Mouse (Mus musculus): Measurements from ENCODE around the gene Amigo1.

The Amigo1 gene

DNA sequence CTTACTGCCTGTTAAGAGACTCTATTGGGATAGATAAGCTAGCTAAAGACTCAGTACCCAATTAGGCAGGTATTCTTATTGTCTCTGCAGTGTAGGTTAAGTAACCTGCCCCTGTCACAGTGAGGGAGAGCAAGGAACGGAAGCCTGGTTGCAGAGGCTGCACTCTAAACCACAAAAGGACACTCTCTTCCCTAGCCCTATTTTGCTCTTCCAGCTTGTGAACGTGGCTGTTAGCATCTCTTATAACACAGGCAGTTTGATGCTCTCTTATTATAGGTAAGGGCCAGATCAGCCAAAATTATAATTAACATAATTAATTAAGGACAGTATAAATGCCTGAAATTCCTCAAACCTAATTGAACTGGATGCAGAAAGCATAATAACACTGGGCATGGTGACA lies 5.6 kb upstream of the Amigo1 start:
- no peak for DNase-seq (ENCODE audit: low read depth)

DNA sequence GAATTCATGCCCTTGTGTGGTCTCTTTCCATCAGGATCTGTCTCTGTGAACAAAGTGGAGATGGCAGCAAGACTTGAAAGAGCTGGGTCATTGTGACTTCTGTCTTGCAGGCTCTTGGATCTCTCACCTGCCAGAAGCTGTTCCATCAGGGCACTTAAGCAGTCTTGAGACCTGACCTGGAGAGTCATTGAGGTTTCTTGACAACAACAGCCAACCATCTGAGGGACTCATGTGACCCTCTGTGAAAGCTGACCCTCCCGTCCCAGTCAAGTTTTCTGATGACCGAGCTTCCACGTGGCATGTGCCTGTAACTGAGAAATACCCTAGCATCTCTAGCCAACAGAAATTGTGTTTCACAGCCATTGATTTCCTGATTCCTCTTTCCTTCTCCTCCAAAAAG lies 1.4 kb upstream of the Amigo1 start:
- DNase-seq (ENCODE audit: low read depth), result no peak

DNA sequence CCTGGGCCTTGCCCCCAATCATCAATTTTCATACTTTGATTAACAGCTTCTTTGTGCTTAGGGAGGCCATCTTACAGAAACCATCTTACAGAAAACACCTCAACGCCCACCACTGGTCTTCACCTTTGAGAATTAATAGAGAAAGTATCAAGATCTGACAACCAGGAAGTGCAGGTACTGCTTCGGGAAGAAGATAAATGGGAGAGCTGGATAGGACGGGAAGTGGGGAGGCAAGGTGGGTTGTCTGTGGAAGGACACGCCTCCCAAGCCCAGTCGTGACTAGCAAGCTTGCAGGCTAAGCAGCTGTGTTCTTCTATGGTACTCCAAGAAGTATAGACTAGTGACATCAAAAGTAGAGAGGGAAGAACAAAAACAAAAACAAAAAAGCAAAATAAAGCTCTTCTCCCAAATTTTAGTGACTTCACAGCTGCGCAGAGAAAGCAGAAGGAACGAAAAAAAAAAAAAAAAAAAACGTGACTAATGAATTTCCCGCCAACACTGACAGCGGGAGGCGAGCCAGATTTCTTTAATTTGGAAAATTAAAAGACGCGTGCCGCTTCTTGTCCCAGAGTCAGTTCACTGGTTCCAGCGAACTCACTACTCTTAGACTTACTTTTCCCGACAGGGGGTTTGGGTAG lies 556 bp upstream of the Amigo1 start:
- DNase-seq (ENCODE audit: low read depth), result peak; percentile 23

DNA sequence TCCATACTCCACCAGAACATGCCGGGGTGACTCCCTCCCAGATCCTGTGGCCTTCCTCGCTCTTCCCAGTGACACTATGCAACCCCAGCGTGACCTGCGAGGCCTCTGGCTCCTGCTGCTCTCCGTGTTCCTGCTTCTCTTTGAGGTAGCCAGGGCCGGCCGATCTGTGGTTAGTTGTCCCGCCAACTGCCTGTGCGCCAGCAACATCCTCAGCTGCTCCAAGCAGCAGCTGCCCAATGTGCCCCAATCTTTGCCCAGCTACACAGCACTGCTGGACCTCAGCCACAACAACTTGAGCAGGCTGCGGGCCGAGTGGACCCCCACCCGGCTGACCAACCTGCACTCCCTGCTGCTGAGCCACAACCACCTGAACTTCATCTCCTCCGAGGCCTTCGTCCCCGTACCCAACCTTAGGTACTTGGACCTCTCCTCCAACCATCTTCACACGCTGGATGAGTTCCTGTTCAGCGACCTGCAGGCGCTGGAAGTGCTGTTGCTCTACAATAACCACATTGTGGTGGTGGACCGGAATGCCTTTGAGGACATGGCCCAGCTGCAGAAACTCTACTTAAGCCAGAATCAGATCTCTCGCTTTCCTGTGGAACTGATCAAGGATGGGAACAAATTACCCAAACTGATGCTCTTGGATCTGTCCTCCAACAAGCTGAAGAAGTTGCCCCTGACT lies 1.1 kb downstream of the Amigo1 start:
- no peak for DNase-seq (ENCODE audit: low read depth)

DNA sequence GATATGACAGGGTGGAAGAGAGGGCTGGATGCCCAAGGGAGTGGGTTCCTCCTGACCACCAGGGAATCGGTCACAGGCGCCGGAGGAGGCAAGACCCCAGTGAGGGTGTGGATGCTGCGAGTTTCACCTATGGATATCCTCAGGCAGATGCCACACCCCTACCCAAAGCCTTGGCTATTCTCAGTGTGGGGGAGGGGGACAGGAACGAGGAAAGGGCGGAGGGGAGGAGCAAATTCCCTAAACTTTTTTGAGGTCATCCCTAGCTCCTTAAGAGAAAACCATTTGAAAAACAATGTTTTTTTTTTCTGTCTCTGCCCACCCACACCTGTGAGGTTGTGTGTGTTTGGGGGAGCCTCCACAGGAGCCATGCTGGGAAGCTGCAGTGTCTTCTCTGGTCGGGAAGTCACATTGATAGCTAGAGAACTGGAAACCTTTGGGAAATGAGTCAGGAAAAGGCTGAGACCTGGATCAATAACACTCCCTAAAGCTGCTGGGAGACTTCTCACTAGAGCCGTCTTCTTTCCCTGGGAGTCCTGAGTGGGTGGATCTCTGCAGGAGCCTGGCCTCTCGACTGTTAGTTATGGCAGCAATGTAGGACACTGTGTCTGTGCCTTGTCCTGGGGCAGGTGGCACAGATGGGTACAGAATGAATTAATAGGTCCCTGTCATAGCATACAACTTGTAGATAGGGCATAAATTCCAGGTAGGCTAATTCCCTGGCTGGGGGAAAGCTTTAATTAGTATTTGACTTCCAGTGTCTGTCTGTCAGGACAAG lies 2.8 kb downstream of the Amigo1 start:
- no peak for DNase-seq (ENCODE audit: low read depth)

DNA sequence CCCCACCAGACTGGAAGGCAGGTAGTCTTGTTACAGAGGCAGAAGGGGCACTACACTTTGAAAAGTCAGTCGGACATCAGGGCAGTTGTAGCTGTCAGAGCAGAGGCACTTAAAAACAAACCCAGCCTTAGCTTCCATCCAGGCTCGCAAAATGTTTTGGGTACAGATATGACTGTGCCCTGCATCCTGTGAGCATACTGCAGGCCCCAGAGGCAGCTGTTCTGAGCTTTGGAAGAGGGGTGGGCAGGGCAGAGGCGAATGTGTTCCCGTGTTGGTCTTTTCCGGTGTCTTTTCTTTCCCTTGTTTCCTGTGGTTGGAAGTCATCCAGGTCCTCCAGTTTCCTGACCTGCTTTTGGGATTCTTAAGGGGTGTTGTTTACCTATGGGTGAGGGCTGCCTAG lies 3.8 kb downstream of the Amigo1 start:
- no peak for DNase-seq (ENCODE audit: low read depth)

DNA sequence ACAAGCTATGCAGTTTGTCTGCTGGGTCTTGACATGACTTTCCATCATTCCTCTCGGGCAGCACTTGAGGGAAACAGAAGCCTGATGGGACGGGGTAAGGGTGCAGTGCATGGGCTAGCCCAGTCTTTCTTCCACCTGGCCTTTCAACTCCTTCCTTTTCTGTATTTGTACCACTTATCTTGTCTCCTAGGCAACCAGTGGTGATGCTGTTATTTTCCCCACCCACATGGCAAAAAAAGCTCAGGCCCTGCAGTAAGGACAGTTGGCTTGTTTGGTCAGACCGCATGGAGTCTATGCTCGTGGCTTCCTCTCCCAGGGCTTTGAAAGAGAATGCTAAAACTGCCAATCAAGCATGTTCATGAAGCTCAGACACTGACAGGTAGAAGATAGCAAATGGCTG lies 7.6 kb downstream of the Amigo1 start:
- no peak for DNase-seq (ENCODE audit: low read depth)

DNA sequence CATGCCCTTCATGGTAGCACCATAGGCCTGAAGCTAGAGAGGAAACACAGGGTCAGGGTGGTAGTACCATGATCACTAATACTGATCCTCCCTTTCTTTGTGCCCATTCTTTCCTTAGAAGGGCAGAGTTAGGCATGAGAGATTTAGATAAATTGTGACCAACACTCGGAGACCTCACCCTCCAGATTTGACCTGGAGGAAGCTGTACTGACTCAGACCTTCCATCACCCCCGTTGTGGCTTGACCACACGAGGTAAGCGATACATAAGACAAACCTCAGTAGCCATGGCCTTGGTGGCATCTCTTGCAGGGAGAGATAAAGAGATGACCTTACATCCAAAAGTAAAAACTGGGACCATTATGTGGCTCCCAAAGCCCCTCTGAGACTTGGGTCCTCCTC lies 9.2 kb downstream of the Amigo1 start:
- DNase-seq (ENCODE audit: low read depth), result no peak

DNA sequence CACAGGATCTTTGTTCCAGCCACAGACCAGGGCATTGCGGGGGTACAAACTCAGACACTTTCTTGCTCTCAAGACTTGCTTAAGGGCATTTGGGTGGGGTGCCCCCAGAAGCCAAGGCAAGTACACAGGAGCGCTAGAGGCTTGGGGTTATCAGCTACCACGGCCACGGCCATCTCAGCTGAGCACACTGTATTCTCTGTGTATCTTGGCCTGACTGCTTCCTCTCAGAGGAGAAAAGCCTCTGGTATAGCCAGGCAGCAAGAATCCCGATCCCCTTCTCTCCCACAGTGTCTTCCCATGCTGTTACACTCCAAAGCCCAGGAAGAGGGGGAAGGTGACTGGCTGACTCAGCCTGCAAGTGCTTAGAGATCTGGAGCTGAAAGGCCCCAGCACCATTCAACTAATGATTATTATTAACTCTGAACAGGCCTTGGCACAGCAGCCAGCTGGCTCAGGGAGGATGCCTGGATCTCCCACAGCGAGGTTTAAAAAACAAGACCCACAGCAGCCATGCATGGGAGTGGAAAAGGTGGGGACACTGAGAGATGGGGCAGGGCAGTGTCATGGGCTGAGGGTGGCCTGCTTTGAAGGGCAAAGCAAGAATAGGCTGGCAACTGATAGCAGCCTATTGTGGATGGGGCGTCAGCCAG lies 9.9 kb downstream of the Amigo1 start:
- DNase-seq (ENCODE audit: low read depth), result no peak

DNA sequence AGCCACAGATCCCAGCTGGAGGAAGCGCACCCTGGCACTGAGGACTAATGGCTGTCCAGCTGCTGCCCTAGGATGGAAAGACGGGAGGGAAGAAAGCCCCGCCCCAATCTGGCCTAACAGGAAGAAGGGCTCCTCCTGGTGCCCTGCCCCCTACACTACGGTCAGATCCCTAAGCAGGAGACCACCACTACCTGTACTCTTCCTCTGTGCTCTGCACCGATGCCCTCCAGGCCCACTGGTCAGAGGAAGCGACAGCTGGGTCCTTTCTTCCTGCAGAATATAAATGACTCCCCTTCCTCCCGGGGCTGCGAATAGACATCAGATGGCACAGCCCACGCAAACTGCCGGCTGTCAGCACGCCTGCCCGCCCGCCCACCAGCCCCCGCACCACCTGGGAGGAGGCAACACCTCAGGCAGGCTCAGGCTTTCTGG lies 10.9 kb downstream of the Amigo1 start:
- no peak for DNase-seq (ENCODE audit: low read depth)

DNA sequence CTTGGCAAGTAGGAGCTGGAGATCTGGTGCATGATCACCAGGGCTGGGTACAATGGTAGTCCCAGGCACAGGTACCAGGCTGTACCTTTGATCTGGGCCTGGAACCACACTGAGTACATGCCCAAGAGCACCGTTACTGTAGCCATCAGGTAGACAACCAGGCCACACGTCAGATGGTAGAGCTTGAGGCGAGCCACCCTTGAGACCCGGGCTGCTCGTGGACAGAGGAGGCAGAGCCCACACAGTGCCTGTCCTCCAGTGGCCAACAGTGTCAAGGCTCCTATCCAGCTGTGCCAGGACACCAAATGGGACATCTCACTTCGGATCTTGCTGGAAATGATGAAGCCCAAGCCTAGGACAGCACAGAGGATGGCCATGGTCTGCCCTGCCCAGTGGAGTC lies 13.1 kb downstream of the Amigo1 start:
- no peak for DNase-seq (ENCODE audit: low read depth)

DNA sequence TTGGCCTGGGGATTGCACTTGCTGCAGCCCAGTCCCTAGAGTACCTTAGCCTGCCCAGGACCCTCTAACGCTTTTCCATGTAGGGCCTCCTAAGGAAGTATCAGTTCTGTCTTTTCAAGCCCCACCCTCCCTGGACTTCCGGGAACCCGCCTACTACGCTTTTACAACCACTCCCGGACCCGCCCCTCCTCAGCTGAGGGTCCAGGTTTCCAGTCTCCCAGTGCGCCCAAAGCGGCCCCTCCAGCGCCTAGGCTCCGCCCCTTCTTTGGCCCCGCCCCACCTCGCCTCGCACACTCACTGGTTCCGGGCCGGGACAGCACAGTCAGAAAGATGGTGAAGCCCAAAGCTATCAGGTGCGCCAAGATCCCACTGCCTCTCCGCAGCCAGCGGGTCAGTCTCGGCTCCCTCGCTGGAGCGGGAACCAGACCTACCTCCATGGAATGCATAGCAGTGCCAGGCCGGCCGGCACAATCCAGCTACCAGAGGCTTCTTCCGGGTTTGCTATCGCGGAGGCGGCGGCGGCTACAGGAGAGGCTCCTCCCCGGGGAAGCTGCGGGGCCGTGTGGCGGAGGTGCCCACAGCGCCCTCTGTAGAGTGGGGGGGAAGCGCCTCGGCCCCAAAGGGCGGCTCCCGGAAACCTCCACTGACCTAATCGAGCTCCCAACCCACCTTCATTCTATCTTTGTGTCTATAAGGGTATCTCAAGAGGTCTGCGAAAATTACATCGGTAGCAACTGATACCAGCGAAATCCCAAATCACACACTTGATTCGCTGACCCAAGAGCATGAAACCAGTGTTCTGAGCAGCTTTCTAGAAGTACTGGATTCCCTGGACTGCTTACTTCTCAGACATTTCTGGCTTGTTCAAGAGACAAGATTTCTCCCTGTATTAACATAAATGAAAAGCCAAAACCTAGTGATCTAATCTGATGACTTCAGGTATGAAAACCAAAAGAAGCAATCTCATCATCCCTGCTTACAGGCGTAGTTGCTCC lies 14.5 kb downstream of the Amigo1 start, which contains the start of gene Cyb561d1:
Cyb561d1 (minus strand) TSS at position 884 of the 995 bp plus-strand sequence.
- DNase-seq (ENCODE audit: low read depth), result peak; percentile 93

DNA sequence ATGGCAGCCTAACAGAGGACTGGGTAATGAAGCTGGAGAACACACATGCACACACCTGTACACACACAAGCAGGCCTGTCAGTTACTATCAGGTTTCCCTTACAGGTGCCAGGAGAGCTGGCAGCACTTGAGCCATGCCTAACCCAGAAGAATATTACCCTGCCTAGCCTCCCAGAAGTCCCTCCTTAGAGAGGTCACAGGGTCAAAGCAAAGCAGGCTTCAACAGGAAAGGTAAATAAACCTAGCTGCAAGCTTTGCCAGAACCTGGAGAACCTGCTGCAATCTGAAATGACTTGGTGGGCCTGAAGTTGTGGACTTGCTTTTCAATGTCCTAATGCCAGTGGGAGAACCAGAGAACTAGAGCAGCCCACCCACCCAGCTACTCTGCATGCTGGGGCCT lies 16.4 kb downstream of the Amigo1 start:
- no peak for DNase-seq (ENCODE audit: low read depth)

DNA sequence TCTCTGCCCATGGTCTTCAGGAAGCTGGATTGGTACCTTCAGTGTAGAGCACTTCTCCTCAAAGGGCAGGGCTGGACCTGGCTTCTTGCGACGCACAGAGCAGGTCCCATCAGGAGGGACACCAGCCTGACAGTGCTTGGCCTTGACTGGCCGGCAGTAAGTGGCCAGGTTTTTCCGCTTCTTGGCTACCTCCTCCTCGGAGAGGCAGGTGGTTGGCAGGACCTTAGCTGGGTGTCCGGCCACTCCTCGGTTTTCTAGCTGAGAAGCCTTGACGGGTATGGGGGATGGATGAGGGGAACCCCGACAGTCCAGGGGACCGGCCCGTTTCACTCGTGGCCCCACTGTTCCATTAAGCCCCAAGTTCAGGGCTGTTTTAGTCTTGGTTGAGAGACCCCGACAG lies 17.1 kb downstream of the Amigo1 start:
- DNase-seq (ENCODE audit: low read depth), result no peak

DNA sequence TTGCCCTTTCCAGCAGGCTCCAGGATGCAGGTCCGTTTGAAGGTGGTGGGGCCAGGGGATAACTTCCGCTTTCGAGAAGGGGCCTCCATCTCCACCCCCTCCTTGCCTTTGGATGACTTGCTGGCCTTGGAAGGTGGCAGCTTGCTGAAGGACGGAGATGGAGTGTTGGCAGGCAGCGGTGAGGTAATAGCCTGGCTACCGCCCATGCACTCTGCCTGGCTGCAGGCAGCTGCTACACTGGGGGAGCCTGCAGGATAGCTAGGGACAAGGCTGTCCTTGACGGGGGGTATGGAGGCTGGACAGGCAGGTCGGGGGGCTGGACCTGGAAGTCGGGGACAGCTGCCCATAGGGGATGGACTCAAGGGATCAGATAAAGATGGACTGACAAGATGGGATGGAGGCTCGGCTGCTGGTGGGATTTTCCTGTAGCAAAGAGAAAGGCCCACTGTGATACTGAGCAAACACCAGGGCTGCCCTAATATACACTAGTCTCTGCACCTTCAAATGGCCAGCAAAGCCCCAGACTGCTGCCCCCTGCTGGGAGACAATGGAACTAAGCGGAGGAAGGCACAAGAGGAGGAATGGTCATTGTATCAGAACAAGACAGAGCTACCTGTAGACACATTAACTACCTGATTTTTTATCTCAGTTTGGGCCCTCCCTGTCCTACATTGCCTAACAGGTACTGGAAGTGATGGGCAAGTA lies 17.6 kb downstream of the Amigo1 start:
- DNase-seq (ENCODE audit: low read depth), result peak; percentile 84

DNA sequence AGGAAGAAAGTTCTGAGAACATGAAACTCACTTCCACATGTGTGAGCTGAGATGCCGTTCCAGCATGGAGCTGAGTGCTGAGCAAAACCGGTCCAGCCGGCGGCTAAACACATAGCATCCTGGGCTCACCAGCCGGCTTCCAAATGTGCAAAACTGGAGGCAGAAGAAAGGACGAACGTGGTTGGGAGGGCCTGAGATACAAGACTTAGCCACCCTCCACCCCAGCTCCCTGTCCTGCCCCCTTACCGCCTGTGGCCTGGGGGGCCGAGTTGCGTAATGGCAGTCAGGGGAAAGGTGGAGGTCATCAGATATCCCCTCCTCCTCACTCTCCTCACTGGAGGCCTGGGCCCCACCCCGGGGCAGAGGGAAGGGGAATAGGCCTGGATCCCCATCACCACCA lies 18.3 kb downstream of the Amigo1 start:
- DNase-seq (ENCODE audit: low read depth), result no peak

DNA sequence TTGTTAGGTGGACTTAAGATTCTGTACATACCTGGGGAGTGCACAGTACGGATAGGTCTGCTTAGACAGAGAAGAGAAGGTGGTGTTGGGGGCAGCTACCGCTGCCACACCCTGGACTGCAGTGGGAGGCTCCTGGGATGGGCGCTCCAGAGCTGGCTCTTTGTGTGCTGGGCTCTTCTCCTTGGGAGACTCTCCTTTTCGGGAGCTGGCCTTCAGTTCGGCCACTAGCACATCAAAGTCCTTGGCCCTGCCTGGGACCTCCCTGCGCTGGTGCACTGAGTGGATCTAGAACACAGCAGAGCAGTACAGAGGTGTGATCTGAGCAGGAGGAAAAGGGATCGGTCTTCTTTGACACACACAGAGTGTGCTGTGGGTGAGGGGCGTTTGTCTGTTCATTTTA lies 19.5 kb downstream of the Amigo1 start:
- no peak for DNase-seq (ENCODE audit: low read depth)

DNA sequence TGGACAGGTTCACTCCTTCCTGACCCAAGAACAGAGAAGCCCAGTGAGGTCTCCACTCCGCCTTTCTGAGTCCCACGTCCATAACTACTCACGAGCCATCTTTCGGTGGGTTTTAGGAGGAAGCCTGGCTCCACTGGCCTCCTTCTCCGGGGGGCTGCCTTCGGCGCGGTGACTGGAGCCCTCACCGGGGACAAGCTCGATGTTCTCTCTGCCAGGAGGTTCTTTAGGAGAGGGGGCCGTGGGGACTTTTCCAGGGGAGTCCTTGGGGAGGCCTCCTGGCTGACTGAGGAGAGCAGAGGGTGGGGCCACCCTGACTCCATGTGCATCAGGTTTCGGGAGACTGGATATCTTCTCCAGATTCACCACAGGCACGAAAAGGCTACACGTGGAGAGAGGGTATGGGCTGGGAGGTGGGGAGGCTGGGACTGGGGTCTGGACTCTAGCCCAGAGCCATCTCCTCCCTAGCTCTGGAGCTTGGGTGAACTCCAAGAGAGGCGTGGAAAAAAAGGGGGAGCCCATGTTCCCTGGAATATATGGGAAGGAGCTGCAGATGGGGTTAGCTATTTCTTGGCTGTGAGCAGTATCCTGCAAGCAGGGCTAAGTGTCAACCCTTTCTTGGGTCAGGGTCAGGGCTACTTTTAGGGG lies 20.7 kb downstream of the Amigo1 start:
- no peak for DNase-seq (ENCODE audit: low read depth)

DNA sequence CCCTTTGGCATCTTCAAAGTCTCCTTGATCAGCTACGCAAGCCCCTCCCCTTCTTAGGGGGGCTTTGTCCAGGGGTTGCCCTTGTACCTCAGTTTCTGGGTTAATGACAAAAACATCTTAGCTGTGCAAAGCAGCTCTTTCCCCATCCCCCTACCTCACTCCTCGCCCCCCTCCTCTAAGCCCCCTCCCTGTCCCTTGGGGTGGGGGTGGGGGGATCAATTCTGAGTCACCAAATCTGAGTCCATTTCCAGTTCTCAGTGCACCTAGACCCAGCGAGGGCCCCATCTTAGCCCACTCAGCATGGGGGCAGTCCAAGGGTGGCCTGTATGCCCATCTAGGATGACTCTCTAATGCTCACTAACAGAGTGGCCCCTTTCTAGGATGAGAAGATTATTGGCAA lies 22.9 kb downstream of the Amigo1 start:
- no peak for DNase-seq (ENCODE audit: low read depth)

DNA sequence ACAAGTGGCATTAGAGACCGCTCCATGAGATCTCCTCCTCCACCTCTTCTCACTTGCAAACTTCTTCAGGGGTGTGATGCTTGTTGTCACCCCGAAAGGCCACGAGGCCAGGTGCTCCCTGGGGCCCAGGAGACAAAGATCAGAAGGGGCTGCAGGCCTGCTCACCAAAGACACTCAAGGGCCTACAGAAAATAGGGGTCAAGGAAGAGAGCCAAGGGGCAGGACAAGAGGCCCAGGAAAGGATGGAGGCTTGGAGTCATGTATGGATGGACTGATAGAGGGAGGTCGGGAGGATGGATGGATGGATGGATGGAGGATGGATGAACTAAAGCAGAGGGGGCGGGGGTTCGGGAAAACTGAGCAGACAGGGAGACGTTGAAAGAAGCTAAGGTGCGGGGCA lies 23.4 kb downstream of the Amigo1 start:
- peak; percentile 30 for DNase-seq (ENCODE audit: low read depth)

Data from naive thymus-derived CD4-positive, alpha-beta T cell, adult 2 months (primary cell).